Mouse (Mus musculus): ENCODE results near the gene Sbno1.

- no peak for TF ChIP-seq CTCF (IDR thresholded peaks at IDR 0.05; ENCODE audit: low read depth)
- no peak for TF ChIP-seq EP300 (IDR thresholded peaks at IDR 0.05; ENCODE audit: low read depth)
Measured at GRCm38 (mm10) chr5:124354574-124355424, 71.0 kb downstream of the Sbno1 start.

Measured in liver, postnatal 0 days (tissue).